Mouse (Mus musculus): ENCODE data around the gene Exoc3l4. TPM values are rescaled to one million over a fixed set of nuclear protein-coding genes. Genes with fewer than 3 reads are reported as not detected.

Exoc3l4 gene
- total RNA-seq, 1 experiment = 5.6 TPM

DNA sequence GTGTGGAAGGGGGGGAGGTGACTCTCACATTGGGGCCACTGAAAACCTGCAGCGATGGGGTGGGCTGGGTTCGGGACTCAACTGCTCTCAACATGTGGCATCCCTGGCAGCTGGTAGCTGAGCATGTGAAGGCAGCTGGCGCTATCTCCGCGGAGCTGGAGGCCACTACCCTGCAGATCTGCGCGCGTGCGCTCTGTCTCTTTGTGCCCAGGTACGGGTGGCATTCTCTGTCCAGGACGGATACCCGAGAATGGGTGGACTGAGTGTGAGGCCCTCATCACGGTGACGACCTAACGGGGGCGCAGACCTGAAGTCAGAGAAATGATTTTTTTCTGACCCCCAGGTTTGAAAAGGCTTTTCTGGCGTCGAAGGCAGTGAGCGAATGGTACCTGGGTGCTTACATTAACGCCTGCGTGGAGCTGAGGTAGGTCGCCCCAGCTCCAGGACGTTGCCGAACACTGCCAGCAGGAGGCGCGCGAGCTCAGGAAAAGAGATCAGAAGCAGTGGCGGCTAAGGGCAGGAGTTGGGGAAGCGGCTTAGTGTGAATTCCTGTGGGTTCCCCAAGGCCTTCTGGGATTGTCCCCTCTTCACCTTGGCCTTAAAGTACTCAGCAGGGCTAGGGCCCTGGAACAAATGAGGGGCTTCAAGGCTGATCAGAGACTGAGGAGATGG lies 9.1 kb downstream of the Exoc3l4 start:
- H3K27ac ChIP-seq (ENCODE audit: insufficient read depth, low read depth, low read length, poor library complexity, severe bottlenecking) = no peak overlapping the region
- DNase-seq (ENCODE audit: low read depth, low spot score) = peak; percentile 81
- in situ Hi-C loops (cut with MboI; ENCODE audit: low sequenced_read_pairs in 2 of 2, unreplicated experiment in 2 of 2) = no loop called here
- H3K36me3 ChIP-seq (ENCODE audit: control insufficient read depth, insufficient read depth, low read length, poor library complexity, severe bottlenecking) = no peaks in the 10 kb centered on the region
- H3K4me3 ChIP-seq (ENCODE audit: insufficient read depth in 1 of 2, low read depth in 1 of 2, low read length in 2 of 2, poor library complexity in 1 of 2, severe bottlenecking in 1 of 2) = no peak overlapping the region
- peaks cover 0 to 14% of the 10 kb centered on the region in 2 experiments; a peak in 1 of 4 replicates for H3K4me1 ChIP-seq (ENCODE audit: control insufficient read depth in 2 of 2, insufficient read depth in 2 of 2, low read length in 2 of 2, poor library complexity in 1 of 2)
- TF ChIP-seq ZC3H11A (IDR thresholded peaks at IDR 0.05; ENCODE audit: borderline replicate concordance, low read depth, low read length) (peak; percentile 82), HCFC1 (IDR thresholded peaks at IDR 0.05; ENCODE audit: borderline replicate concordance, insufficient read depth, low read length) (no peak)
- H3K9ac ChIP-seq (ENCODE audit: insufficient read depth, low read depth, low read length, poor library complexity, severe bottlenecking) = no peak overlapping the region
- no peaks in the 10 kb centered on the region for H3K9me3 ChIP-seq (ENCODE audit: control insufficient read depth, insufficient read depth, low read depth, low read length)

DNA sequence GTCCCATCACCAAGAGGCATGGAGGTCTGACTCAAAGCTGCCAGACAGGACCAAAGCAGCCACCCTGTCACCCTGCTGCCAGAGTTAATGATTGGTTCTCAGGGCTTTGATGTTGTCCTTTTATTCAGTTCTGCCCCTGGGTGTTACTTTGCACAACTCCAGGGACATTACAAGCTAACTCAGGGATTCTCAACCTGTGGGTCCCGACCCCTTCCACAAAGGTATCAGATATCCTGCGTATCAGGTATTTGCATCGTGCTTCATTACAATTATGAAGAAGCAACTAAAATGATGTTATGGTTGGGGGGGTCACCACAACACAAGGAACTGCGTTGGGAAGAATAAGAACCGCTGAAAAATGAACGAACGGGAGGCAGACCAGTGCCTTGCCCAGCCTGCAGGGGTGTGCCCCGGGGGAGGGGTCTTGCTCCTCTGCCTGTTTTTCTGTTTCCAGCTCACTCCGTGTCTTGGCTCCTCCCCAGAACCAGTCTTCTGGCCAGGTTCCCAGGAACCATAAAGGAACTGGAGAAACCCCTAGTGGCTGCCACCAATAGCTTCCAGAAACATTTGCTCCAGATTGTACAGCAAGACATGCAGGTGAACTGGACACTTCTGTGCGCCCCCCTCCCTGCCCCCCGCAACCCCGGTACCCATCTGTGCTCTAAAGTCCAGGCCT lies 10.8 kb downstream of the Exoc3l4 start:
- in situ Hi-C loops (cut with MboI; ENCODE audit: low sequenced_read_pairs in 2 of 2, unreplicated experiment in 2 of 2) = no loop called here
- Histone ChIP-seq H3K4me3 (ENCODE audit: insufficient read depth in 1 of 2, low read depth in 1 of 2, low read length in 2 of 2, poor library complexity in 1 of 2, severe bottlenecking in 1 of 2) (no peak overlapping the region), H3K36me3 (ENCODE audit: control insufficient read depth, insufficient read depth, low read length, poor library complexity, severe bottlenecking) (no peaks in the 10 kb centered on the region), H3K27ac (ENCODE audit: insufficient read depth, low read depth, low read length, poor library complexity, severe bottlenecking) (no peak overlapping the region), H3K9ac (ENCODE audit: insufficient read depth, low read depth, low read length, poor library complexity, severe bottlenecking) (no peak overlapping the region), H3K9me3 (ENCODE audit: control insufficient read depth, insufficient read depth, low read depth, low read length) (no peaks in the 10 kb centered on the region), H3K4me1 (ENCODE audit: control insufficient read depth in 2 of 2, insufficient read depth in 2 of 2, low read length in 2 of 2, poor library complexity in 1 of 2) (peaks cover 0 to 24% of the 10 kb centered on the region in 2 experiments; a peak in 2 of 4 replicates)
- no peak for DNase-seq (ENCODE audit: low read depth, low spot score)
- peak; percentile 90 for TF ChIP-seq CHD2 (IDR thresholded peaks at IDR 0.05; ENCODE audit: low read depth, low read length)
- no peak for TF ChIP-seq HCFC1 (IDR thresholded peaks at IDR 0.05; ENCODE audit: borderline replicate concordance, insufficient read depth, low read length)

DNA sequence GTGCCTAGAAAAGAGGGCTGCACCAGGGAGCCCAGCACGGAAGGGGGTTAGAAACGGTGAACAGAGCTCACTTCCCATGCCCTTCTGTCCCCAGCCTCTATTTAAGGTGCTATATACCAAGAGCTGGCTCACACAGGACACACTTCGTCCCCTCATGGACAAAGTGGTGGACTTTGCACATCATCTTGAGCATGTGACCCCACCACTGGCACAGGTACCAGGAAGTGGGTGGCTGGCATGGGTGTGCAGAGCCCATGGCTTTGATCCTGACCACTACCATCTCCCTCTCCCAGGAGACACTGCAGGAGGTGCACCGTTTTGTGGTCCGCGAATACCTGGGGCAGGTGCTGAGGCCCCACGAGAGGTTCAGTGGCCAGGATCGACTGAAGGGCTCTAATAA lies 11.5 kb downstream of the Exoc3l4 start:
- Histone ChIP-seq H3K4me3 (ENCODE audit: insufficient read depth in 1 of 2, low read depth in 1 of 2, low read length in 2 of 2, poor library complexity in 1 of 2, severe bottlenecking in 1 of 2) (no peak overlapping the region), H3K4me1 (ENCODE audit: control insufficient read depth in 2 of 2, insufficient read depth in 2 of 2, low read length in 2 of 2, poor library complexity in 1 of 2) (peaks cover 0 to 26% of the 10 kb centered on the region in 2 experiments; a peak in 2 of 4 replicates), H3K9ac (ENCODE audit: insufficient read depth, low read depth, low read length, poor library complexity, severe bottlenecking) (no peak overlapping the region), H3K9me3 (ENCODE audit: control insufficient read depth, insufficient read depth, low read depth, low read length) (no peaks in the 10 kb centered on the region), H3K27ac (ENCODE audit: insufficient read depth, low read depth, low read length, poor library complexity, severe bottlenecking) (no peak overlapping the region), H3K36me3 (ENCODE audit: control insufficient read depth, insufficient read depth, low read length, poor library complexity, severe bottlenecking) (no peaks in the 10 kb centered on the region)
- DNase-seq (ENCODE audit: low read depth, low spot score) = no peak
- in situ Hi-C loops (cut with MboI; ENCODE audit: low sequenced_read_pairs in 2 of 2, unreplicated experiment in 2 of 2) = no loop called here
- TF ChIP-seq HCFC1 (IDR thresholded peaks at IDR 0.05; ENCODE audit: borderline replicate concordance, insufficient read depth, low read length) (no peak), CHD2 (IDR thresholded peaks at IDR 0.05; ENCODE audit: low read depth, low read length) (no peak), MAFK (IDR thresholded peaks at IDR 0.05; ENCODE audit: insufficient read depth, low read depth, low read length) (no peak), ZNF384 (IDR thresholded peaks at IDR 0.05; ENCODE audit: low read depth, low read length) (no peak), ZC3H11A (IDR thresholded peaks at IDR 0.05; ENCODE audit: borderline replicate concordance, low read depth, low read length) (no peak)

DNA sequence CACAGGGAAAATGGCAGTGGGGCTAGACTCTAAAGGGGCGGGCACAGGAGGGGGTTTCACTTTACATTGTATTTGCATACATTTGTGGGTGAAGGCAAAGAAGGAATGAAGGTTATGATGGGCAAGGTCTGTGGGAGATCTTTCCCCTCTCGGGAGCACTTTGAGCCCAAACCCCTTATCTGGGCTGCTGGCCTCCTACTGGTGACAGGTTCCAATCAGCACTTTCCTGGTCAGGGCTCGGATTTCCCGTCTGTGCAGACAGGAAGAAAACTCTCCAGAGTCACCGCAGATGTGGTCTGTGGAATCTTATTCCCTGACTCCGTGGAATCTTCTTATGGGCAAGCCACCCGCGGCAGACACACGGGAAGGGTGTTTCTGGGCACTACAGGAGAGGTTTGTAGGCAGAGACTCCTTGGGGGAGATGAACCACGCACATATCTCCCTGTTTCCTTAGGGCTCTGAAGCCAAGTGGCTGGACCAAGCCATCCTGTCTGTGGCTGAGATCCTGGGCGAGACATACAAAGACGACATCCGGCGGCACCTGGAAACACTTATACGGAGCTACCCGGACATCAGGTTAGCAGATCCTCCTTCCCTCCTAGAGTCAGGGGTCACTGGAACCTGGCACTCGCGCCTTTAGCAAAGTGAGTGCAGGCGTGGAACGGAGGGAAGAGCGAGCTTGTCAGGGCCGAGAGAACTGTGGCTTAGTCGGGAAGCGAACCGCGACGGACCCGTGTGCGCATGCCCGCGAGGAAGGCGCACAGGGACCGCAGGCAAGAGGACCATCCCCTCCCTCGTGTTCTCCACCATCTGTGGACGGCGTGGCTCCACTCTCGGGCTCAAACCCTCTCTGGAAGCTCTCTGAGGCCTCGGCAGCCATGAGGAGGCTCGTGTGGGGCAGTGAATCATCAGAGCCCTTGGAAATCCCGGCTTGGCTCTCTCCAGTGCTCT lies 12.4 kb downstream of the Exoc3l4 start:
- in situ Hi-C loops (cut with MboI; ENCODE audit: low sequenced_read_pairs in 2 of 2, unreplicated experiment in 2 of 2) = no loop called here
- peaks cover 0 to 26% of the 10 kb centered on the region in 2 experiments; a peak in 2 of 4 replicates for H3K4me1 ChIP-seq (ENCODE audit: control insufficient read depth in 2 of 2, insufficient read depth in 2 of 2, low read length in 2 of 2, poor library complexity in 1 of 2)
- H3K9me3 ChIP-seq (ENCODE audit: control insufficient read depth, insufficient read depth, low read depth, low read length) = no peaks in the 10 kb centered on the region
- TF ChIP-seq ZC3H11A (IDR thresholded peaks at IDR 0.05; ENCODE audit: borderline replicate concordance, low read depth, low read length) (no peak), CHD2 (IDR thresholded peaks at IDR 0.05; ENCODE audit: low read depth, low read length) (no peak), HCFC1 (IDR thresholded peaks at IDR 0.05; ENCODE audit: borderline replicate concordance, insufficient read depth, low read length) (no peak), MAFK (IDR thresholded peaks at IDR 0.05; ENCODE audit: insufficient read depth, low read depth, low read length) (no peak), ZNF384 (IDR thresholded peaks at IDR 0.05; ENCODE audit: low read depth, low read length) (no peak)
- H3K36me3 ChIP-seq (ENCODE audit: control insufficient read depth, insufficient read depth, low read length, poor library complexity, severe bottlenecking) = no peaks in the 10 kb centered on the region
- H3K9ac ChIP-seq (ENCODE audit: insufficient read depth, low read depth, low read length, poor library complexity, severe bottlenecking) = peak overlapping the region; percentile 32
- peak overlapping the region; percentile 33 to 44 for H3K4me3 ChIP-seq (ENCODE audit: insufficient read depth in 1 of 2, low read depth in 1 of 2, low read length in 2 of 2, poor library complexity in 1 of 2, severe bottlenecking in 1 of 2)
- no peak overlapping the region for H3K27ac ChIP-seq (ENCODE audit: insufficient read depth, low read depth, low read length, poor library complexity, severe bottlenecking)
- DNase-seq (ENCODE audit: low read depth, low spot score) = no peak

Data from ES-E14 (cell line).